Mouse (Mus musculus): ENCODE data around the gene Gm13290. TPM values are rescaled to one million over a fixed set of nuclear protein-coding genes. Genes with fewer than 3 reads are reported as not detected.
"Not testable (repeated sequence)": the region's sequence is repeated elsewhere in the genome, so short reads cannot be mapped to it uniquely, and the experiment has no call there.

Gm13290 gene
- polyA plus RNA-seq, 2 experiments: 0.48 TPM; not detected in 1

DNA sequence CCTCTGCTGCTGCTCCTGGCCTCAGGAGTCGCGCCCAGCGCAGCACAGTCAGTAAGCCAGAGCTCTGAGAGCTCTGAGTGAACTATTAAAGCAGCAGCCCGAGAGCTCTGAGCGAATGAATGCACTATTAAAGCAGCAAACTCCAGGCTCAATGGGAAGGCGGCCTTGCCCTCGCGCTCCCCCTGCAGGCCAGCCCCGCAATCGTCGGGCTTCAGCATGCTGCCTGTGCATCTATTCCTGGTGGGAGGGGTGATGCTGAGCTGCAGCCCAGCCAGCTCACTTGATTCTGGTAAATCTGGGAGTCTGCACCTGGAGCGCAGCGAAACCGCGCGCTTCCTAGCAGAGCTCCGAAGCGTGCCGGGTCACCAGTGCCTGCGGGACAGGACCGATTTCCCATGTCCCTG lies 16.0 kb upstream of the Gm13290 start:
- not testable (repeated sequence) for H3K27me3 ChIP-seq (ENCODE audit: control insufficient read depth, insufficient read depth, low read length); H3K4me1 ChIP-seq (ENCODE audit: control insufficient read depth, insufficient read depth, low read length); H3K36me3 ChIP-seq (ENCODE audit: control insufficient read depth, insufficient read depth, low read length); H3K9me3 ChIP-seq (ENCODE audit: control insufficient read depth, low read length)
- 0 out of 2 replicates have a peak, but pooled peaks have one; percentile 16 for TF ChIP-seq POLR2A (IDR thresholded peaks at IDR 0.05; ENCODE audit: borderline replicate concordance, extremely low read depth, insufficient read depth, insufficient read length)
- ATAC-seq (ENCODE audit: low FRiP score, low read depth): peak; percentile 100
- H3K27ac ChIP-seq (replicated peaks; ENCODE audit: low read depth, low read length): peak overlapping the region; percentile 91
- DNase-seq (ENCODE audit: low spot score): peak; percentile 94
- WGBS: 0% methylated on average over 16 of the region's 21 CpGs
- H3K4me3 ChIP-seq (replicated peaks; ENCODE audit: low read length): peak overlapping the region; percentile 47
- peak overlapping the region; percentile 68 for H3K9ac ChIP-seq (ENCODE audit: low read depth, low read length, severe bottlenecking)
- peak overlapping the region; percentile 63 for H3K4me2 ChIP-seq (replicated peaks; ENCODE audit: low read depth, low read length, severe bottlenecking)

DNA sequence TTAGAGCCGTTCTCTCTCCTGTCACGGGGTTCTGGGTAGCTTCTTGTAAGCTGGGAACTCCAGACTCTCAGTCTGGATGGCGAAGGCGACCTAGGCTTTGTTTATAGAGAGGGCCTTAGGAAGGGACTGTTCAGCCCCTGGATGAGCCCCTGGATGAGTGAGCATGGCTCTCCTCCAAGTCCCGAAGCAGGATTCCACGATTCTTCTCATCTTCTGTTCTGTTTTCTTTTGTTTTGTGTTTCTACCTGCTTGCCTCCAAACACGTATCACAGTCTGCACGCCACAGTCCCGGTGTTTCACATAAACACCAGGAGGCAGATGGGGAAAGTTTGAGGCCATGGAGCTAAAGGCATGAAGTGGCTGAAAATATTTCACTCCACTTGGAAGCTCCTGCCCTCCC lies 14.9 kb upstream of the Gm13290 start:
- not testable (repeated sequence) for H3K9ac ChIP-seq (ENCODE audit: low read depth, low read length, severe bottlenecking); H3K4me1 ChIP-seq (ENCODE audit: control insufficient read depth, insufficient read depth, low read length); H3K27ac ChIP-seq (replicated peaks; ENCODE audit: low read depth, low read length); ATAC-seq (ENCODE audit: low FRiP score, low read depth); H3K36me3 ChIP-seq (ENCODE audit: control insufficient read depth, insufficient read depth, low read length); H3K27me3 ChIP-seq (ENCODE audit: control insufficient read depth, insufficient read depth, low read length); DNase-seq (ENCODE audit: low spot score); H3K4me3 ChIP-seq (replicated peaks; ENCODE audit: low read length); H3K4me2 ChIP-seq (replicated peaks; ENCODE audit: low read depth, low read length, severe bottlenecking); H3K9me3 ChIP-seq (ENCODE audit: control insufficient read depth, low read length)
- WGBS: 89% methylated on average over 9 of the region's 9 CpGs

DNA sequence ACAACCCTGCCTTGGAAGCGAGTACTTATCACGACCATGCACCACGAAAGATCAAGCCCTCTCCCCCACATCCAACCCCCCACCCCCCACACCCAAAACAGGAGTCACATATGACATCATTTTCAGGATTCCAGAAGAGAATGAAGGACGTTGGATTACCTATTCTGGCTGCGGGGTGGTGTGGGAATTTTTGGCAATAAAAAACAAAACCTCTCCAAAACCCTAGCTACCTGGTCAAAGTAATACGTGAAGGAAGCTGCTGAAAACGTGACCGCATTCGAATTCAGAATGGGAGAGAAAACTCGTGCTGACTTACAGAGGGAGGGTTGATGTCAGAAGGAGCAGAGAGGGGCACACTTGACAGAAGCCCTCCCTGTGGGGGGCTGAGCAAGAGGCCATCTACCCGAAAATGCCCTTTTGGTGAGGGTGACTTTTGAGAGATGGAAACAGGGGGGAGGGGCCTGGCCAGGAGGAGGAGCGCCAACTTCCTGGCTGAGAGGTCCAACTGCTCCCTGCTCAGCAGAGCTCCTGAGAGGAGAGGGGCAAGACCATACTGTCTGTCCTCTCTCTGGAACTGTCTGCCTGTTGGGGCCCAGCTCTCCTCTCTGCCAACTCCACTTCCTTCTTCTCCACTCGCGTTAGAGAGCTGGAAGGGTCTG lies 13.9 kb upstream of the Gm13290 start, which contains the start of gene Gm13283:
Gene Gm13283, plus strand, starts transcription at position 510 of the 659 bp plus-strand sequence.
- H3K27ac ChIP-seq (replicated peaks; ENCODE audit: low read depth, low read length); H3K9ac ChIP-seq (ENCODE audit: low read depth, low read length, severe bottlenecking); H3K9me3 ChIP-seq (ENCODE audit: control insufficient read depth, low read length); H3K4me1 ChIP-seq (ENCODE audit: control insufficient read depth, insufficient read depth, low read length); H3K36me3 ChIP-seq (ENCODE audit: control insufficient read depth, insufficient read depth, low read length); H3K27me3 ChIP-seq (ENCODE audit: control insufficient read depth, insufficient read depth, low read length); ATAC-seq (ENCODE audit: low FRiP score, low read depth); DNase-seq (ENCODE audit: low spot score): not testable (repeated sequence)
- WGBS: 28% methylated on average over 7 of the region's 14 CpGs
- Histone ChIP-seq H3K4me2 (replicated peaks; ENCODE audit: low read depth, low read length, severe bottlenecking) (peak within 1 kb of the TSS; percentile 37; the same call in 1 of the 2 replicates), H3K4me3 (replicated peaks; ENCODE audit: low read length) (peak within 1 kb of the TSS; percentile 31)

DNA sequence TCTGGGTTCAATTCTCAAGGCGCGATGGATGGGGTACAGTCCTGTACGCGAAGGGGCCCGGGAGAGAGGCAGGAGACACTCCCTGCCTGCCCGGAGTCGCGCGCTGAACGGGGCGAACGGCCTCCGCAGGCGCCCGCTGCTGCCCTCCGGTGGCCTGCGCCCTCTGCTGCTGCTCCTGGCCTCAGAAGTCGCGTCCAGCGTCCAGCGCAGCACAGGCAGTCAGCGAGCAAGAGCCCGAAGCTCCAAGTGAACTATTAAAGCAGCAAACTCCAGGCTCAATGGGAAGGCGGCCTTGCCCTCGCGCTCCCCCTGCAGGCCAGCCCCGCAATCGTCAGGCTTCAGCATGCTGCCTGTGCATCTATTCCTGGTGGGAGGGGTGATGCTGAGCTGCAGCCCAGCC lies 13.2 kb upstream of the Gm13290 start:
- not testable (repeated sequence) for H3K9ac ChIP-seq (ENCODE audit: low read depth, low read length, severe bottlenecking); ATAC-seq (ENCODE audit: low FRiP score, low read depth); H3K4me1 ChIP-seq (ENCODE audit: control insufficient read depth, insufficient read depth, low read length); H3K36me3 ChIP-seq (ENCODE audit: control insufficient read depth, insufficient read depth, low read length); H3K27me3 ChIP-seq (ENCODE audit: control insufficient read depth, insufficient read depth, low read length); H3K27ac ChIP-seq (replicated peaks; ENCODE audit: low read depth, low read length); H3K9me3 ChIP-seq (ENCODE audit: control insufficient read depth, low read length)
- Histone ChIP-seq H3K4me3 (replicated peaks; ENCODE audit: low read length) (peak overlapping the region; percentile 31), H3K4me2 (replicated peaks; ENCODE audit: low read depth, low read length, severe bottlenecking) (peak overlapping the region; percentile 37; the same call in 1 of the 2 replicates)
- peak; percentile 68 for DNase-seq (ENCODE audit: low spot score)
- peak; percentile 57; the same call in 1 of the 2 replicates for TF ChIP-seq POLR2A (IDR thresholded peaks at IDR 0.05; ENCODE audit: borderline replicate concordance, extremely low read depth, insufficient read depth, insufficient read length)
- 4% methylated on average over 12 of the region's 28 CpGs for WGBS

DNA sequence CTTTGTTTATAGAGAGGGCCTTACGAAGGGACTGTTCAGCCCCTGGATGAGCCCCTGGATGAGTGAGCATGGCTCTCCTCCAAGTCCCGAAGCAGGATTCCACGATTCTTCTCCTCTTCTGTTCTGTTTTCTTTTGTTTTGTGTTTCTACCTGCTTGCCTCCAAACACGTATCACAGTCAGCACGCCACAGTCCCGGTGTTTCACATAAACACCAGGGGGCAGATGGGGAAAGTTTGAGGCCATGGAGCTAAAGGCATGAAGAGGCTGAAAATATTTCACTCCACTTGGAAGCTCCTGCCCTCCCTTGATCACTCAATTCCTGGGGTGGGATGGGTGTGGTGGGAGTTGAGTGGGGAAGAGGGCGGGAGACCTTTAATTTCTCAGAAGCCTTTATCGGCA lies 11.9 kb upstream of the Gm13290 start:
- H3K9me3 ChIP-seq (ENCODE audit: control insufficient read depth, low read length); DNase-seq (ENCODE audit: low spot score); H3K9ac ChIP-seq (ENCODE audit: low read depth, low read length, severe bottlenecking); ATAC-seq (ENCODE audit: low FRiP score, low read depth); H3K4me1 ChIP-seq (ENCODE audit: control insufficient read depth, insufficient read depth, low read length); H3K4me3 ChIP-seq (replicated peaks; ENCODE audit: low read length); H3K36me3 ChIP-seq (ENCODE audit: control insufficient read depth, insufficient read depth, low read length); H3K4me2 ChIP-seq (replicated peaks; ENCODE audit: low read depth, low read length, severe bottlenecking); H3K27ac ChIP-seq (replicated peaks; ENCODE audit: low read depth, low read length); H3K27me3 ChIP-seq (ENCODE audit: control insufficient read depth, insufficient read depth, low read length): not testable (repeated sequence)
- 62% methylated on average over 6 of the region's 8 CpGs for WGBS

DNA sequence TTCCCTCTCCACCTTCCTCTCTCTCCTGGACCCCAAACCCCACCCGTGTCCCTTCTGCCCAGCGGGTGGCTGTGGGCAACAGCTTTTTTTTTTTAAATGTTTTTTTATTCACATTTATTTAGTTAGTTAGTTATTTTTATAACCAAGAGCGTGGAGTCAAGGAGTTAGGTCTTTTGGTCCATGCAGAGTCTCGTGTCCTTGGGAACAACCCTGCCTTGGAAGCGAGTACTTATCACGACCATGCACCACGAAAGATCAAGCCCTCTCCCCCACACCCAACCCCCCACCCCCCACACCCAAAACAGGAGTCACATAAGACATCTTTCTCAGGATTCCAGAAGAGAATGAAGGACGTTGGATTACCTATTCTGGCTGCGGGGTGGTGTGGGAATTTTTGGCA lies 11.3 kb upstream of the Gm13290 start:
- DNase-seq (ENCODE audit: low spot score); H3K27ac ChIP-seq (replicated peaks; ENCODE audit: low read depth, low read length); ATAC-seq (ENCODE audit: low FRiP score, low read depth); H3K4me1 ChIP-seq (ENCODE audit: control insufficient read depth, insufficient read depth, low read length); H3K9ac ChIP-seq (ENCODE audit: low read depth, low read length, severe bottlenecking); H3K9me3 ChIP-seq (ENCODE audit: control insufficient read depth, low read length); H3K27me3 ChIP-seq (ENCODE audit: control insufficient read depth, insufficient read depth, low read length); H3K4me2 ChIP-seq (replicated peaks; ENCODE audit: low read depth, low read length, severe bottlenecking); H3K4me3 ChIP-seq (replicated peaks; ENCODE audit: low read length); H3K36me3 ChIP-seq (ENCODE audit: control insufficient read depth, insufficient read depth, low read length): not testable (repeated sequence)
- WGBS: 75% methylated on average over 8 of the region's 9 CpGs
